Mouse (Mus musculus): Measurements from ENCODE around the gene Tfb2m. TPM values are rescaled to one million over a fixed set of nuclear protein-coding genes. Genes with fewer than 3 reads are reported as not detected.

The Tfb2m gene
- polyA plus RNA-seq, 2 experiments = 6.5 to 7.8 TPM

GRCm38 (mm10) chr1:179552751-179553150 is 6.7 kb upstream of the Tfb2m start:
- DNase-seq (ENCODE audit: low read depth in 3 of 3, low spot score in 3 of 3) (no peak), ATAC-seq (ENCODE audit: insufficient read depth) (peak; percentile 42)
- Histone ChIP-seq H3K36me3 (replicated peaks; ENCODE audit: control insufficient read depth, insufficient read depth, low read depth) (no peaks in the 10 kb centered on the region; the same call in 1 of the 2 replicates), H3K4me3 (ENCODE audit: insufficient read depth in 1 of 2, low read depth in 2 of 2, low read length in 2 of 2) (no peak overlapping the region; a peak in 1 of 4 replicates), H3K27me3 (ENCODE audit: control insufficient read depth, insufficient read depth, low read length) (no peaks in the 10 kb centered on the region), H3K9ac (replicated peaks) (peak overlapping the region; percentile 49; the same call in 1 of the 2 replicates), H3K4me2 (ENCODE audit: low read depth) (peak overlapping the region; percentile 74), H3K27ac (peak overlapping the region; percentile 90), H3K4me1 (replicated peaks; ENCODE audit: control insufficient read depth in 2 of 2, insufficient read depth in 2 of 2, low read length in 1 of 2) (peaks cover 42 to 47% of the 10 kb centered on the region in 2 experiments), H3K9me3 (ENCODE audit: control insufficient read depth, low read length) (no peaks in the 10 kb centered on the region)
- WGBS (ENCODE audit: insufficient replicate concordance) = 56% methylated on average over 7 of the region's 7 CpGs
- TF ChIP-seq EP300 (IDR thresholded peaks at IDR 0.05; ENCODE audit: low read depth) (no peak), CTCF (IDR thresholded peaks at IDR 0.05; ENCODE audit: low read depth) (no peak)

- Histone ChIP-seq H3K4me1 (replicated peaks; ENCODE audit: control insufficient read depth in 2 of 2, insufficient read depth in 2 of 2, low read length in 1 of 2) (peaks cover 42 to 47% of the 10 kb centered on the region in 2 experiments), H3K4me2 (ENCODE audit: low read depth) (peak overlapping the region; percentile 74), H3K9ac (replicated peaks) (peak overlapping the region; percentile 58), H3K4me3 (ENCODE audit: insufficient read depth in 1 of 2, low read depth in 2 of 2, low read length in 2 of 2) (no peak overlapping the region; a peak in 1 of 4 replicates), H3K36me3 (replicated peaks; ENCODE audit: control insufficient read depth, insufficient read depth, low read depth) (no peaks in the 10 kb centered on the region; the same call in 1 of the 2 replicates), H3K27me3 (ENCODE audit: control insufficient read depth, insufficient read depth, low read length) (no peaks in the 10 kb centered on the region), H3K9me3 (ENCODE audit: control insufficient read depth, low read length) (no peaks in the 10 kb centered on the region), H3K27ac (peak overlapping the region; percentile 90)
- ATAC-seq (ENCODE audit: insufficient read depth) (peak; percentile 9; the same call in 1 of the 2 replicates), DNase-seq (ENCODE audit: low read depth in 3 of 3, low spot score in 3 of 3) (no peak)
- 56% methylated on average over 4 of the region's 4 CpGs for WGBS (ENCODE audit: insufficient replicate concordance)
- no peak for TF ChIP-seq CTCF (IDR thresholded peaks at IDR 0.05; ENCODE audit: low read depth)
- no peak for TF ChIP-seq EP300 (IDR thresholded peaks at IDR 0.05; ENCODE audit: low read depth)
Measured at GRCm38 (mm10) chr1:179551921-179552320, 5.9 kb upstream of the Tfb2m start.

GRCm38 (mm10) chr1:179551336-179551735 is 5.3 kb upstream of the Tfb2m start:
- peak overlapping the region; percentile 58 for H3K9ac ChIP-seq (replicated peaks)
- no peaks in the 10 kb centered on the region; the same call in 1 of the 2 replicates for H3K36me3 ChIP-seq (replicated peaks; ENCODE audit: control insufficient read depth, insufficient read depth, low read depth)
- peak; percentile 79 to 85 (median 82) for DNase-seq (ENCODE audit: low read depth in 3 of 3, low spot score in 3 of 3)
- peak overlapping the region; percentile 74 for H3K4me2 ChIP-seq (ENCODE audit: low read depth)
- peaks cover 42 to 47% of the 10 kb centered on the region in 2 experiments for H3K4me1 ChIP-seq (replicated peaks; ENCODE audit: control insufficient read depth in 2 of 2, insufficient read depth in 2 of 2, low read length in 1 of 2)
- TF ChIP-seq EP300 (IDR thresholded peaks at IDR 0.05; ENCODE audit: low read depth) (peak; percentile 93), CTCF (IDR thresholded peaks at IDR 0.05; ENCODE audit: low read depth) (no peak)
- 16% methylated on average over 3 of the region's 3 CpGs for WGBS (ENCODE audit: insufficient replicate concordance)
- no peaks in the 10 kb centered on the region for H3K9me3 ChIP-seq (ENCODE audit: control insufficient read depth, low read length)
- peak overlapping the region in 1 of 2 experiments; percentile 35; a peak in 2 of 4 replicates for H3K4me3 ChIP-seq (ENCODE audit: insufficient read depth in 1 of 2, low read depth in 2 of 2, low read length in 2 of 2)
- ATAC-seq (ENCODE audit: insufficient read depth) = peak; percentile 74
- peak overlapping the region; percentile 90 for H3K27ac ChIP-seq
- H3K27me3 ChIP-seq (ENCODE audit: control insufficient read depth, insufficient read depth, low read length) = no peaks in the 10 kb centered on the region

GRCm38 (mm10) chr1:179548996-179549752 is 3.1 kb upstream of the Tfb2m start:
- no peak overlapping the region for H3K4me3 ChIP-seq (ENCODE audit: insufficient read depth in 1 of 2, low read depth in 2 of 2, low read length in 2 of 2)
- 0 out of 2 replicates have a peak overlapping the region, but pooled peaks have one; percentile 29 for H3K9ac ChIP-seq (replicated peaks)
- H3K36me3 ChIP-seq (replicated peaks; ENCODE audit: control insufficient read depth, insufficient read depth, low read depth) = no peaks in the 10 kb centered on the region; the same call in 1 of the 2 replicates
- ATAC-seq (ENCODE audit: insufficient read depth) (no peak), DNase-seq (ENCODE audit: low read depth in 3 of 3, low spot score in 3 of 3) (no peak)
- TF ChIP-seq EP300 (IDR thresholded peaks at IDR 0.05; ENCODE audit: low read depth) = no peak
- TF ChIP-seq CTCF (IDR thresholded peaks at IDR 0.05; ENCODE audit: low read depth) = no peak
- H3K27ac ChIP-seq = peak overlapping the region; percentile 4
- H3K4me2 ChIP-seq (ENCODE audit: low read depth) = peak overlapping the region; percentile 1
- 81% methylated on average over 5 of the region's 5 CpGs for WGBS (ENCODE audit: insufficient replicate concordance)
- H3K27me3 ChIP-seq (ENCODE audit: control insufficient read depth, insufficient read depth, low read length) = no peaks in the 10 kb centered on the region
- H3K9me3 ChIP-seq (ENCODE audit: control insufficient read depth, low read length) = no peaks in the 10 kb centered on the region
- H3K4me1 ChIP-seq (replicated peaks; ENCODE audit: control insufficient read depth in 2 of 2, insufficient read depth in 2 of 2, low read length in 1 of 2) = peaks cover 49 to 50% of the 10 kb centered on the region in 2 experiments

- DNase-seq (ENCODE audit: low read depth in 3 of 3, low spot score in 3 of 3) (no peak), ATAC-seq (ENCODE audit: insufficient read depth) (no peak)
- 79% methylated on average over 11 of the region's 11 CpGs for WGBS (ENCODE audit: insufficient replicate concordance)
- Histone ChIP-seq H3K27me3 (ENCODE audit: control insufficient read depth, insufficient read depth, low read length) (no peaks in the 10 kb centered on the region), H3K36me3 (replicated peaks; ENCODE audit: control insufficient read depth, insufficient read depth, low read depth) (no peaks in the 10 kb centered on the region; the same call in 1 of the 2 replicates), H3K4me3 (ENCODE audit: insufficient read depth in 1 of 2, low read depth in 2 of 2, low read length in 2 of 2) (peak overlapping the region; percentile 1 to 90; a peak in 2 of 4 replicates), H3K27ac (no peak overlapping the region), H3K9ac (replicated peaks) (peak overlapping the region; percentile 82; the same call in 1 of the 2 replicates), H3K4me1 (replicated peaks; ENCODE audit: control insufficient read depth in 2 of 2, insufficient read depth in 2 of 2, low read length in 1 of 2) (peaks cover 41 to 42% of the 10 kb centered on the region in 2 experiments), H3K4me2 (ENCODE audit: low read depth) (peak overlapping the region; percentile 82), H3K9me3 (ENCODE audit: control insufficient read depth, low read length) (no peaks in the 10 kb centered on the region)
- TF ChIP-seq EP300 (IDR thresholded peaks at IDR 0.05; ENCODE audit: low read depth) (no peak), CTCF (IDR thresholded peaks at IDR 0.05; ENCODE audit: low read depth) (no peak)
Measured at GRCm38 (mm10) chr1:179548220-179548619, 2.2 kb upstream of the Tfb2m start.
